Mouse (Mus musculus) layer of hippocampus, adult 11-12 months (tissue): ENCODE data around the gene Tubgcp4.
A peak's percentile ranks its signal among the peaks of the same experiment; 100 is the strongest.
"Not testable (repeated sequence)": the region's sequence is repeated elsewhere in the genome, so short reads cannot be mapped to it uniquely, and the experiment has no call there.

ENCODE experiments used
- DNase-seq: peaks from one replicate; pipeline ENCODE4 v3.0.0; 2022; ENCODE audit warnings: low spot score

Tubgcp4 gene

GRCm38 (mm10) chr2:121170481-121170971, at the start of gene Tubgcp4:
Gene Tubgcp4 (plus strand): TSS chr2:121170654.
- DNase-seq = peak; percentile 18

GRCm38 (mm10) chr2:121126302-121126701, 44.2 kb upstream of the Tubgcp4 start:
- DNase-seq = not testable (repeated sequence)

GRCm38 (mm10) chr2:121127536-121127935, 42.9 kb upstream of the Tubgcp4 start:
- DNase-seq = no peak

DNA sequence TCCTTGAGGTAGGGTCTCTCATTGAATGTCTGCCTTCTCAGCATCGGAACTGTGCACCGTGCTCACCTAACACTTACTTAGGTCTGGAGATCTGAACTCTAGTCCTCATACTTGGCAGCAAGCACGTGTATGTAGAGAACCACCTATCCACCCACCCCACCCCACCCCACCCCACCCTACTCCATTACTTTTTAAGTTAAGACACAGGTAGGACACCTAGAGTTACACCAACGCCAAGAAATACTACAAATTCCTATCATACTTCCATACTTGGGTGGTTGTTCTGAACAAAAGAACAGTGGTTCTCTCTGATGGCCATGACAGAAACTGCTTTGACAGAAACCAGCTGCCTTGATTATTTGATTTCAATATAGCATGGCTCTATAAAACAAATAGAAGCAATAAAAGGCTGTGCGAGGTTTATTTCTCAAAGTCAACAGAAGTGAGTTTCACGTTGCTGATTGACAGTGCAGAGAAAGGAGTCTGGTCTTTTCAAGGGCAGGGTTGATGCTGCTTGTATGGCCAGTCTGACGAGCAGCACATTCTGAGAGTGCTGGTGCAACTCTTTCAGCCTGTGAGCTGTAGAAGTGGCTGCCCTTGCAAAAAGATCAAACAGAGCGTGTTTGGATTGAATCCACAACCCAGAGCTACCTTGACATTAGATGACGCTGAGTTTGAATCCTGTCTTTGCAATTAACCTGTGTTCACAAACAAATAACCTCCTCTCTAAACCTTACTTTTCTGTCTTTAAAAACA, 41.4 kb upstream of the Tubgcp4 start:
- no peak for DNase-seq

- DNase-seq = no peak
Observed at GRCm38 (mm10) chr2:121132822-121133221, 37.6 kb upstream of the Tubgcp4 start.

- no peak for DNase-seq
Observed at GRCm38 (mm10) chr2:121137371-121137770, 33.1 kb upstream of the Tubgcp4 start.

DNA sequence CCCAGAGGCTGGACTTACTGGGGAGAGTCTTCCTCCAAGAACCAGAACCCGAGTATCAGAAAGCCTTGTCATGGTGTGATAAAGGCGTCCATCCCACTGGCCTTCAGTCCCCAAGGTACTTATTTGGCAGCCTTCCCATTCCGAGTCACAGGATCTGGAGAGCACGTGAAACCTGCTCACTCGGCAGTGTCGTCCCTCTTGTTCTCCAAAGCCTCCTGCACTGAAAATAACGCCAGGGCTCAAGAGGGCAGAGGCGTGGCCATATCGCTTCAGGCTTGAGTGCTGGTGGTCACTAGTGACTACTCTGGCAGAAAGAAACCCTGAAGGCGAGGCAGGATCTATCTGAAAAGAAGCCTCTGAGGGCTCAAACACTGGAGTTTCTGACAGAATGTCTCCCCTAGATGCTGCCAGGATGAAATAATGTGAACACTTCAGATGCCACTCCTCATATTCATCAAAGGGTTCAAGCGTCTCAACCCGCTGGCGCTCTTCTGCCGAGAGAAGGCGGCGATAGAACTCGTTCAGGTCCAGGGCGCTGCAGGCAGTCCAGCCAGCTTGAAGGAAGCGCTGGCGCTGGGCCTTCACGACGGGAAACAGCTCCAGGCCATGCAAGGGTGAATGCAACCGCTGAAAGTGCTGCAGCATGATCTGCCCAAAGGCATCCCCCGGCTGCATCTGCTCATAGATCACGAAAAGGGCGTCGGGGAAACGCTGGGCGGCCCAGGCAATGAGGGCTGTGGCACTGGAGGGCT, 31.0 kb upstream of the Tubgcp4 start:
- DNase-seq = peak; percentile 15

GRCm38 (mm10) chr2:121140018-121140882, 30.2 kb upstream of the Tubgcp4 start, which contains the start of the genes Adal and Lcmt2:
Gene Adal (plus strand): TSS chr2:121140428.
Gene Lcmt2 (minus strand): TSS chr2:121140653.
- DNase-seq = peak; percentile 92

DNA sequence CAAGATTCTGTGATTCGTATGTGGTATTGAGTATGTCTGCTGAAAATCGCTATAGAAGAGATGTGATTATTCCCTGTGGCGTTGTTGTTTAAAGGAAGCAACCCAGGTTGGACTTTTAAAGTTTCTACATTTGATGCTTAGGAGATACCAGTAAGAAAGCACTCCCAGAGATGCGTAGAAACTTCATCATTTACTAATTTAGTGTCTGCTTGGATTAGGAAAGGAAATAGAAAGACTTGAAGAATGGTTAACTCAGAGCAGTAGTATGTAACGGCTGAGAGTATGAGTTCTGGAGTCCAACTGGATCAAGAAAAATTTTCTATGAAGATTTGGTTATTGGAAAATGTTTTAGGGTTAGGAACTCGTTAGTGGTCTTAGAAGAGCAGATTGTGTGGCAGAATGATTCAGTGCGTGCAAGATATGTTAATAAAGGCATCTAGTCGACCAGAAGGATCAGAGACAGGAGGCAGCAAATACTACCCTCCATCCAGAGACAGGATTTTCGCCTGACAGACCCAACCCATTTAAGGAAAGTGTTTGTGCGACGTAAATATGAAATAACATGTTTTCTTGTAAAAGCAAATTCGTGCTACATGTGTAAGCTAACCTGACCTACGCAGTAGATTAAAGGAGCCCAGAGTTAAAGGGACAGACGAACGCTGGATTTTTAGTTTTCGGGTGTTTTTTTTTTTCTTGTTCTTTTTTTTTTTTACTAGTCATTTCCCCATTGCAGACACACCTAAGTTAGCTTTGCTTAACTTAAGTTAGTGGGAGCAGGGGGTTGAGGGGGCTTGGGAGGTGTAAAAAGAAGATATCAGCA, 29.0 kb upstream of the Tubgcp4 start:
- DNase-seq = no peak

DNA sequence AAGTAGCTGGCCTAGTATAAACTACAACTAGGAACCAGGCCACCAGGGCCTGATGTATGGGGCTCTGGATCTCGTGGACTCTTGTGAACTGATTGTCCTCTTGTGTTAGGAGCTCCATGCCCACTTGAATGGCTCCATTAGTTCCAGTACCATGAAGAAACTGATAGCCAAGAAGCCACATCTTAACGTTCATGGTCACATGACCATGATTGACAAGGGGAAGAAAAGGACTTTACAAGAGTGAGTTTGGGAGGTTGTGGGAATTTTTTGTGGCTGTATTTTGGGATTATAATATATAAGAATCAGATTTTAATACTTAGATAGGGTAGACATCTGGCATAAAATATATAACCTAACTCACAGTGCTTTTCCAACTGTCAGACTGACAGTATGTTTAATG, 28.0 kb upstream of the Tubgcp4 start:
- DNase-seq = no peak

GRCm38 (mm10) chr2:121149679-121150078, 20.8 kb upstream of the Tubgcp4 start:
- DNase-seq = no peak

DNA sequence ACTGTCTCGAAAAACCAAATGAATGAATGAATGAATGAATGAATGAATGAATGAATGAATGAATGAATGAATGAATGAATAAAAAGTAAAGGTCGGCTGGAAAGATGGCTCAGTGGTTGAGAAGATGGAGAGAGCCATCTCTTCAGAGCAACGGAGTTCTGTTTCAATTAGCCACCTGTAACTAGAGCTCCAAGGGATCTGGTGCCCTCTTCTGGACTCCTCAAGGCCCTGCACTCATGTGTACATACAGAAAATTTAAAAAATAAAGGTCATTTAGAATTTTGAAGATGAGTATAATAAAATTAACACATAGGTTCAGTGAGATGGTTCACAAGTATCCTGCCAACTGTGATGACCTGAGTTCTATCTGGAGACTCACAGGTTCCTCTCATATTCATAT, 17.4 kb upstream of the Tubgcp4 start:
- no peak for DNase-seq

DNA sequence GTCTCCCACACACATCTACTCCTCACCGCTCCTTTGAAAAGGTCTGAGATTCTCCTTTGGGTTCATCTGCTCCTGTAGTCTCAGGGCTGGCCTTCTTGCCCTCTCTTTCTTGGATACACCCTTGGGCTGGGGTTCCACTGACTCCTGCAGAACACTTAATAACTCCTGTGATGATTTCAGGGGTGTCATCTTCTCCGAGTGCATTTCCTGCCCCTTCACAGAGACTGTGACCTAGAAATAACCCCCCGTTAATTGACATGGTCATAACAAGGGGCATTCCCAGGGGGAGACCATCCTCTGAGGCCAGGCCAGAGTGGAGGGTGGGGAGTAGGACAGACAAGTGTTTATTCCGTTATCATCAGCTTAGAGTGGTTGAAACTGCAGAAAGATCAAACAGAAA, 1.3 kb upstream of the Tubgcp4 start:
- no peak for DNase-seq

GRCm38 (mm10) chr2:121169902-121170301, 552 bp upstream of the Tubgcp4 start:
- DNase-seq = no peak

GRCm38 (mm10) chr2:121170980-121171742, 707 bp downstream of the Tubgcp4 start, which contains the start of gene Zscan29:
Gene Zscan29 (minus strand): TSS chr2:121171125.
- DNase-seq = peak; percentile 82

DNA sequence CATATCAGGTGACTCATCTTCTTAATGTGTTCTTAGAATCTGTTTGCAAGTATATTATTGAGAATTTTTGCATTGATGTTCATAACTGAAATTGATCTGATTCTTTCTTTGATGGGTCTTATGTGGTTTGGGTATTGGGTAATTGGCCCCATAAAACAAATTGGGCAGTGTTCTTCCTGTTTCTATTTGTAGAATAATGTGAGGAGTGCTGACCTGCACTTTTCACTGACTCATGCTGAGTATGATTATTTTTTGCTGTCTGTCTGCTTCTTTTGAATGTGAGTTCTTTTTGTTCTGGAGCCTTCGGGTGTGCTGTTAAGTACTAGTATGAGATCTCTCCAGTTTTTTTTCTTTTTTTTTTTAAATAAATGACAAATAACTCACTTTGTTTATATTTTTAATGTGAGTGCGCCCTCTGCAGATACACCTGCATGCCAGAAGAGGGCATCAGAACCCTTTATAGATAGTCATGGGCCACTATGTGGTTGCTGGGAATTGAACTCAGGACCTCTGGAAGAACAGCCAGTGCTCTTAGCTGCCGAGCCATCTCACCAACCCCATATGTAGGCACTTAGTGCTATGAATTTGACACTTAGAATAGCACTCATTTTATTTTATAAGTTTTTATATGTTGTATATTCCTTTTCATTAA, 8.5 kb downstream of the Tubgcp4 start:
- DNase-seq = no peak

GRCm38 (mm10) chr2:121183431-121183830, 13.0 kb downstream of the Tubgcp4 start:
- DNase-seq = no peak

GRCm38 (mm10) chr2:121184142-121184541, 13.7 kb downstream of the Tubgcp4 start:
- DNase-seq = no peak

- no peak for DNase-seq
Observed at GRCm38 (mm10) chr2:121188530-121188929, 18.1 kb downstream of the Tubgcp4 start.

DNA sequence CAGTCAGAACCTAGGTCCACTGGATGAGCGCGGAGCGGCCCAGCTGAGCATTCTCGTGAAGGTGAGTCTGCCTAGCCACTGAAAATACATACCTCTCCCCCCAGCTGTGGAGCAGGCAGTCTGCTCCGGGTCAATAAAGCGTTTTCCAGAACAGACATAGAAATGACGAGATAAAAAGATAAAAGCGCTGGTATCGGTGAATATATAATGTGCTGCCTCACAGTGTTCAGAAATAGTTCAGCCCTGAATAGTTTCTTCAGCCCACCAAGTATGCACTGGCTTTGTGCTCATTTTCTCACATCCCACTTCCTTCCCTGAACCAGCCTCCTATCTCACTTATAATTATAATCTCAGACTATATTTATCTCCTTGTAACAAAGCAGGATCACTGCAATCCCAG, 25.0 kb downstream of the Tubgcp4 start:
- no peak for DNase-seq
